ENCODE assay signal across 11 mouse cellular contexts in genomic region chr14:6757231-6757536, GRCm38 (mm10). TPM values are rescaled to one million over a fixed set of nuclear protein-coding genes. Genes with fewer than 3 reads are reported as not detected.
DNase-seq lines count a peak whose midpoint lies in the region; ATAC-seq and TF ChIP-seq lines count a peak whose summit lies in the region.
"Not testable (repeated sequence)": the region's sequence is repeated elsewhere in the genome, so short reads cannot be mapped to it uniquely, and the experiment has no call there.
"Had no signal": no experiment of that assay in that cellular context is flagged by ENCODE, and none has a peak within 500 bp of the region (broad histone marks: within the 10 kb centered on the region; RNA-seq: fewer than 3 reads in every experiment).

No protein-coding gene starts in this region.

- peak; percentile 2 to 8 for DNase-seq in B cell, adult 2 months
- not testable (repeated sequence) for DNase-seq in forebrain, embryonic 10.5 days (ENCODE audit: extremely low spot score, low spot score); heart, embryonic 10.5 days (ENCODE audit: low spot score); liver, embryonic 13.5 days
- DNase-seq in layer of hippocampus, adult 2 months (ENCODE audit: low spot score in 2 of 2), result peak in 1 of 2 experiments; percentile 8
- DNase-seq in spleen, postnatal 36 days (ENCODE audit: low spot score in 2 of 2), result peak; percentile 0 to 1

- not testable (repeated sequence) for ATAC-seq in hindbrain, embryonic 15.5 days (ENCODE audit: low FRiP score, low read depth); liver, embryonic 13.5 days (ENCODE audit: low read depth); midbrain, embryonic 16.5 days

- not testable (repeated sequence) for H3K9me3 ChIP-seq in forebrain, embryonic 10.5 days; heart, embryonic 10.5 days; hindbrain, embryonic 15.5 days; liver, embryonic 13.5 days (replicated peaks); midbrain, embryonic 16.5 days (replicated peaks; ENCODE audit: control insufficient read depth, low read length, poor library complexity, severe bottlenecking)

- peak overlapping the region; percentile 51 for H3K4me3 ChIP-seq in forebrain, embryonic 10.5 days
- peak overlapping the region; percentile 54 for H3K4me3 ChIP-seq in heart, embryonic 10.5 days
- H3K4me3 ChIP-seq in hindbrain, embryonic 15.5 days, result peak overlapping the region; percentile 48
- not testable (repeated sequence) for H3K4me3 ChIP-seq in layer of hippocampus, adult 2 months
- 0 out of 2 replicates have a peak overlapping the region, but pooled peaks have one; percentile 29 for H3K4me3 ChIP-seq in liver, embryonic 13.5 days (replicated peaks)
- peak overlapping the region; percentile 41 for H3K4me3 ChIP-seq in midbrain, embryonic 16.5 days (ENCODE audit: low read depth, low read length)

- peak overlapping the region; percentile 83; the same call in 1 of the 2 replicates for H3K27ac ChIP-seq in forebrain, embryonic 10.5 days
- not testable (repeated sequence) for H3K27ac ChIP-seq in heart, embryonic 10.5 days; hindbrain, embryonic 15.5 days (replicated peaks); layer of hippocampus, adult 2 months; liver, embryonic 13.5 days; midbrain, embryonic 16.5 days (ENCODE audit: low read length)

- not testable (repeated sequence) for H3K4me1 ChIP-seq in forebrain, embryonic 10.5 days; heart, embryonic 10.5 days; hindbrain, embryonic 15.5 days (replicated peaks); liver, embryonic 13.5 days (replicated peaks); midbrain, embryonic 16.5 days (ENCODE audit: control insufficient read depth, insufficient read depth, low read length)

- peak; percentile 27; the same call in 1 of the 2 replicates for TF ChIP-seq CTCF in layer of hippocampus, adult 2 months (conservative IDR thresholded peaks at IDR 0.05)

- not testable (repeated sequence) for H3K9ac ChIP-seq in hindbrain, embryonic 15.5 days; liver, embryonic 13.5 days; midbrain, embryonic 16.5 days (ENCODE audit: low read depth, low read length)

- not testable (repeated sequence) for H3K36me3 ChIP-seq in forebrain, embryonic 10.5 days (replicated peaks); heart, embryonic 10.5 days; hindbrain, embryonic 15.5 days; liver, embryonic 13.5 days; midbrain, embryonic 16.5 days (ENCODE audit: control insufficient read depth, insufficient read depth, low read length)

- H3K4me2 ChIP-seq in hindbrain, embryonic 15.5 days, result peak overlapping the region; percentile 52
- peak overlapping the region; percentile 45; the same call in 1 of the 2 replicates for H3K4me2 ChIP-seq in liver, embryonic 13.5 days
- peak overlapping the region; percentile 26; the same call in 1 of the 2 replicates for H3K4me2 ChIP-seq in midbrain, embryonic 16.5 days (ENCODE audit: low read length)

- not testable (repeated sequence) for H3K27me3 ChIP-seq in forebrain, embryonic 10.5 days (ENCODE audit: poor library complexity, severe bottlenecking); heart, embryonic 10.5 days (ENCODE audit: insufficient read depth, poor library complexity, severe bottlenecking); hindbrain, embryonic 15.5 days; liver, embryonic 13.5 days; midbrain, embryonic 16.5 days (ENCODE audit: control insufficient read depth, insufficient read depth, low read depth, low read length)

- WGBS in forebrain, embryonic 10.5 days, result 0% methylated on average over 6 of the region's 13 CpGs
- WGBS in heart, embryonic 10.5 days, result 0% methylated on average over 5 of the region's 13 CpGs
- WGBS in hindbrain, embryonic 15.5 days, result 0% methylated on average over 6 of the region's 13 CpGs
- whole genome bisulfite sequencing in liver, embryonic 13.5 days (ENCODE audit: insufficient replicate concordance), result 5% methylated on average over 5 of the region's 13 CpGs
- 0% methylated on average over 6 of the region's 13 CpGs for WGBS in midbrain, embryonic 16.5 days

RNA-seq across cellular contexts. Expression of gene Gm3636, which starts 15.1 kb away (rescaled TPM):
- 4.7 and 5.1 TPM in 2 replicates for polyA plus RNA-seq in forebrain, embryonic 10.5 days (2016; fragmentation: Nextera tagmentation; extraction: Ambion mirVana)
- polyA plus RNA-seq in heart, embryonic 10.5 days (2016; fragmentation: Nextera tagmentation; extraction: Ambion mirVana), result 9.4 and 9.6 TPM in 2 replicates
- polyA plus RNA-seq in hindbrain, embryonic 15.5 days (2015; fragmentation: Nextera tagmentation; extraction: Ambion mirVana), result 14.7 and 17.5 TPM in 2 replicates
- 1 to 10 TPM; 3.6 to 3.7 TPM for total RNA-seq in layer of hippocampus, adult 2 months (2021)
- 0.13 and 0.24 TPM in 2 replicates for polyA plus RNA-seq in liver, embryonic 13.5 days (2015; fragmentation: Nextera tagmentation; extraction: Ambion mirVana)
- polyA plus RNA-seq in midbrain, embryonic 16.5 days (2015; fragmentation: Nextera tagmentation; extraction: Ambion mirVana), result 20.3 and 22.2 TPM in 2 replicates

RNA-seq across cellular contexts. Expression of gene Gm8362, which starts 17.0 kb away (rescaled TPM):
- not detected in 2 replicates for polyA plus RNA-seq in forebrain, embryonic 10.5 days (2016; fragmentation: Nextera tagmentation; extraction: Ambion mirVana)
- polyA plus RNA-seq in heart, embryonic 10.5 days (2016; fragmentation: Nextera tagmentation; extraction: Ambion mirVana), result not detected in 2 replicates
- polyA plus RNA-seq in hindbrain, embryonic 15.5 days (2015; fragmentation: Nextera tagmentation; extraction: Ambion mirVana), result not detected in 2 replicates
- total RNA-seq in layer of hippocampus, adult 2 months (2021), result not detected
- polyA plus RNA-seq in liver, embryonic 13.5 days (2015; fragmentation: Nextera tagmentation; extraction: Ambion mirVana), result not detected in 2 replicates
- polyA plus RNA-seq in midbrain, embryonic 16.5 days (2015; fragmentation: Nextera tagmentation; extraction: Ambion mirVana), result not detected in 2 replicates
- total RNA-seq: ES-E14; heart, adult 18-20 months; left cerebral cortex, adult 18-20 months had no signal

RNA-seq across cellular contexts. Expression of gene Gm8050, which starts 37.1 kb away (rescaled TPM):
- not detected in 2 replicates for polyA plus RNA-seq in forebrain, embryonic 10.5 days (2016; fragmentation: Nextera tagmentation; extraction: Ambion mirVana)
- not detected in 2 replicates for polyA plus RNA-seq in heart, embryonic 10.5 days (2016; fragmentation: Nextera tagmentation; extraction: Ambion mirVana)
- polyA plus RNA-seq in hindbrain, embryonic 15.5 days (2015; fragmentation: Nextera tagmentation; extraction: Ambion mirVana), result 0.09 TPM in 1 of 2 replicates, not detected in the other
- under 1 TPM in 1 of 2 experiments, not detected in 1; 0.29 TPM for total RNA-seq in layer of hippocampus, adult 2 months (2021)
- polyA plus RNA-seq in liver, embryonic 13.5 days (2015; fragmentation: Nextera tagmentation; extraction: Ambion mirVana), result not detected in 2 replicates
- not detected in 2 replicates for polyA plus RNA-seq in midbrain, embryonic 16.5 days (2015; fragmentation: Nextera tagmentation; extraction: Ambion mirVana)
- total RNA-seq: ES-E14; heart, adult 18-20 months; left cerebral cortex, adult 18-20 months had no signal
